Mouse (Mus musculus) limb, embryonic 15.5 days (tissue): ENCODE results near the gene Nt5e. TPM values are rescaled to one million over a fixed set of nuclear protein-coding genes. Genes with fewer than 3 reads are reported as not detected.

Experiments
- ATAC-seq: fragments of 200-750 bp; cut with Nextera tagmentation; 2 replicates; pipeline ENCODE4 v1.8.0; 2017; ENCODE audit warnings: low read depth, moderate TSS enrichment; ENCODE audit not compliant: insufficient number of reproducible peaks, low FRiP score, low TSS enrichment
- H3K27ac ChIP-seq: fragments of 300-500 bp; sonication (generic); 2 replicates; pipeline ENCODE4 v1.5.1; 2015; ENCODE audit warnings: moderate library complexity, mild to moderate bottlenecking, inconsistent platforms
- H3K27me3 ChIP-seq: fragments of 300-500 bp; sonication (generic); 2 replicates; pipeline ENCODE4 v1.6.1; 2015; ENCODE audit warnings: inconsistent platforms
- H3K36me3 ChIP-seq: fragments of 300-500 bp; sonication (generic); 2 replicates; pipeline ENCODE4 v1.6.1; 2015; ENCODE audit warnings: inconsistent platforms
- H3K4me1 ChIP-seq: fragments of 300-500 bp; sonication (generic); 2 replicates; pipeline ENCODE4 v1.6.1; 2015; ENCODE audit warnings: inconsistent platforms
- H3K4me2 ChIP-seq: fragments of 300-500 bp; sonication (generic); 2 replicates; pipeline ENCODE4 v1.6.1; 2015; ENCODE audit warnings: mild to moderate bottlenecking, inconsistent platforms
- H3K4me3 ChIP-seq: fragments of 300-500 bp; sonication (generic); 2 replicates; pipeline ENCODE4 v1.5.1; 2015; ENCODE audit warnings: mild to moderate bottlenecking, inconsistent platforms
- H3K9ac ChIP-seq: fragments of 300-500 bp; sonication (generic); 2 replicates; pipeline ENCODE4 v1.6.1; 2015; ENCODE audit warnings: inconsistent platforms
- H3K9me3 ChIP-seq: fragments of 300-500 bp; sonication (generic); 2 replicates; pipeline ENCODE4 v1.6.1; 2016; ENCODE audit warnings: inconsistent platforms
- WGBS: fragments of 180-500 bp; shearing (Covaris S2); methylation state at CpG from one replicate; pipeline ENCODE4 v1.1.7; 2015; 5-methylcytosine and 5-hydroxymethylcytosine counted together
- polyA plus RNA-seq: library from polyadenylated mRNA; unstranded; fragments of >200 nt; fragmentation: Nextera tagmentation; extraction: Ambion mirVana; gene quantifications from 2 replicates; pipeline ENCODE4 v1.2.1, GENCODE M21; 2015

Nt5e gene
- polyA plus RNA-seq, 1 experiment from 2014 or later, result 40.2 TPM

DNA sequence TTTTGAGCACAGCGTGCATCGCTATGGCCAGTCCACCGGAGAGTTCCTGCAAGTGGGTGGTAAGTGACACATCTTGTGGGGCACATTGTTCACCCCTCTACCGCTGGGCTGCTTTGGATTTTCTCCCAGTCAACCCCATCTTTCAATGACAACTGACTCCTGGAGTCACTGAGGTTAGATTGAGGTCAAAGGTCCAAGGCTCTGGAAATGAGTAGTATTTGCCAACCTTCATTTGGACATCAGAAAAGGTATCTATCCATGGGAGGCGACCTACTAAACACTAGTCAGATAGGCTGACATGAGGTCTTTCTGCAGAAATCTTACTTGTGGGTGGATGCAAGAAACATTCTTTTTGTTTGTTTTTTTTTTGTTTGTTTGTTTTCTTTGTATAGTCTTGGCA, 40.3 kb downstream of the Nt5e start:
- H3K4me3 ChIP-seq, result no peak overlapping the region
- no peak overlapping the region for H3K27ac ChIP-seq
- ATAC-seq, result no peak
- H3K27me3 ChIP-seq, result no peaks in the 10 kb centered on the region
- peaks cover 7% of the 10 kb centered on the region for H3K4me1 ChIP-seq
- H3K9me3 ChIP-seq, result no peaks in the 10 kb centered on the region
- H3K4me2 ChIP-seq, result no peak overlapping the region
- peaks cover 21% of the 10 kb centered on the region for H3K36me3 ChIP-seq
- 84% methylated on average over 5 of the region's 5 CpGs for WGBS
- H3K9ac ChIP-seq, result no peak overlapping the region

DNA sequence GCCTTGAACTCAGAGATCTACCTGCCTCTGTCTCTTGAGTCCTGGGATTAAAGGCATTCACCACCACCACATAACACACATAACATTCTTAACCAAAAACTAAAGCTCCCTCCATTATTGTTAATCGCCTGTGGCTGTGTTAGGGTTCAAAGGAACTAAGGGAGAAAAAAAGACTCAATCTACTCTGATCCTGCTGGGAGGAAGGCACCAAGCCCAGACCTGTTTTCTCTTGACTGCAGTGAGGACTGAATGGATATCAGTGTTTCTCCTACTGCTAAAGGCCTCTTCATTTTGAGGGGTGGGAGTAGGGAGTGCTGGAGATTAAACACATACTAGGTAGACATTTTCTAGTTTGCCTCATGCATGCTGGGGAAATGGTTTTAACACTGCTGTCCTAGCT, 40.8 kb downstream of the Nt5e start:
- WGBS, result 61% methylated on average over 1 of the region's 1 CpGs
- Histone ChIP-seq H3K4me2 (no peak overlapping the region), H3K4me3 (no peak overlapping the region), H3K27me3 (no peaks in the 10 kb centered on the region), H3K9me3 (no peaks in the 10 kb centered on the region), H3K9ac (no peak overlapping the region), H3K4me1 (peaks cover 3% of the 10 kb centered on the region), H3K27ac (no peak overlapping the region), H3K36me3 (peaks cover 21% of the 10 kb centered on the region)
- ATAC-seq, result no peak

DNA sequence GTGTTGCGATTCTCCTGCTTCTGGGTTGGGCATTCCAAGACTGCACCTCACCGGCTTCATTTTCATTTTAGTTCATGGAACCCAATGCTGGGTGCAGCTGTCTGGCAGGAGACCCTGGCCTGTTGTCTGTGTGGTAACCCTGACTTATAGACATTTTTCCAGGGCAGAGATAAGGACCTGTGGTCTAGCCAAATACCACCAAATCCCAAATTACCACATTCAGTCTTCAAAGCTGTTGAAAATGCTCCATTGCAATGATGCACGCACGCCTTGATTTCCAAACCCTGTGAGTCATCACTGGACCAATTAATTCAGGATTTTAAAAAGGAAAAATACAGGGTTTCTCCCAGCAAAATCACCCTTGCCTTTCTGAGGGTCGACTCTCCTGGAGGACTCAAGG, 41.5 kb downstream of the Nt5e start:
- Histone ChIP-seq H3K9me3 (no peaks in the 10 kb centered on the region), H3K4me2 (no peak overlapping the region), H3K27ac (no peak overlapping the region), H3K4me1 (no peaks in the 10 kb centered on the region), H3K27me3 (no peaks in the 10 kb centered on the region), H3K4me3 (no peak overlapping the region), H3K36me3 (peaks cover 24% of the 10 kb centered on the region), H3K9ac (no peak overlapping the region)
- WGBS, result 75% methylated on average over 5 of the region's 5 CpGs
- ATAC-seq, result no peak

DNA sequence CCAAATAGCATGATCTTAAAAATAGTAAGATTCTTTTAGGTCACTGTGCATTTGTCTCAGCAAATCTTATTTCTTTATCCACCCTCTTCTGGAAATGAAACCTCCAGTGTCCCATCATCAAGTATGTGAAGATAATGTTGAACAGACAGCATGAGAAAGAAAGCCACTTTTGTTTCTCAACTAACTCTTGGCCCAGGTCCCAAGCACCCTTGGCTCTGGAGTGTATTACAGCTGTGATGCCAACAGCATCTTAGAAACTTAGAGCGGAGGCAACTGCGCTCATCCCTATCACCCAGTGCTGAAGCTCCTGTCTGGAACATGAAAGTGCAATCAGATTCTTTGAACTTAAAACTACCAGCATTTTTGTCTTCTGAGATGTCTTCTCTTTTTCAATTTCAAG, 42.7 kb downstream of the Nt5e start:
- no peak for ATAC-seq

DNA sequence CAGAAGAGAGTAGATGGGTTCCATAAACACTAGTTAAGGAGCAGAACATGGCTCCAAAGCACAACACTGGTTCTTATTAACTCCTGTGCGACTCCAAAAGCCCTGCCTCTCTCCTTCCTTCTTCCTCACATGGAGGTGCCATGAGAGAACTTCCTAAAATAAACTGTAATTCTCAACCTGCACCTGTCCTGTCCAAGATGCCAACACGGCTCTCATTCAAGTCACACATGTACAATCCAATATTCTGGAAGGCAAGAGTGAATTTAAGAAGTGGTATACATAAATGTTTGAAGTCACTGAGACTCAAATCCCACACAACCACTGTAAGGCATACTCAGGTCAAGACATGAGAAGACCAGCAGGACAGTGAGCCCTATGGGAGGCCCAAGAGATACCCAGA, 44.2 kb downstream of the Nt5e start:
- no peak for ATAC-seq

More for the DNA sequence above, 42.7 kb downstream of the Nt5e start:
- no peak overlapping the region for H3K9ac ChIP-seq
- WGBS, result 86% methylated on average over 2 of the region's 2 CpGs
- no peak overlapping the region for H3K4me3 ChIP-seq
- H3K9me3 ChIP-seq, result no peaks in the 10 kb centered on the region
- no peaks in the 10 kb centered on the region for H3K27me3 ChIP-seq
- no peak overlapping the region for H3K4me2 ChIP-seq
- H3K36me3 ChIP-seq, result peaks cover 17% of the 10 kb centered on the region
- H3K4me1 ChIP-seq, result no peaks in the 10 kb centered on the region
- no peak overlapping the region for H3K27ac ChIP-seq

DNA sequence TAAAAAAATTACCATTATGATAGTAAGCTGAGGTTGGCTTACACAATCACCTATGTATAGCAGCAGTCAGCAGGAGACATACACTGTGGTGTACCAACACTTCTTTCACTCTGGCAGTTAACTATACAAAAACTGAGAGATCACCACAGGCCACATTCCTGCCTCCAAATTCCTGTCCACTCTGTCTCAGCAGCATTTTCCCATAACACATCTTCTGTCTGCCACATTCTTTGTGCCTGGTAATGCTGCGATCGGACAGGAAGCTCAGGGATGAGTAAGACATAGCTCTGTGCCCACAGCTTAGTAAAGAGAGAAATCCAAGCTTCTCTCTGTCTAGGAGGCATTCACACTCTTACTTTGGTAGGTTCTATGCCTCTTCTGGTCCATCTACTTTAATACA, 46.0 kb downstream of the Nt5e start:
- 87% methylated on average over 2 of the region's 2 CpGs for WGBS
- no peak for ATAC-seq

More for the DNA sequence above, 44.2 kb downstream of the Nt5e start:
- H3K9ac ChIP-seq, result no peak overlapping the region
- H3K9me3 ChIP-seq, result no peaks in the 10 kb centered on the region
- H3K4me1 ChIP-seq, result no peaks in the 10 kb centered on the region
- H3K4me2 ChIP-seq, result no peak overlapping the region
- peaks cover 8% of the 10 kb centered on the region for H3K36me3 ChIP-seq
- no peak overlapping the region for H3K4me3 ChIP-seq
- WGBS, result 77% methylated on average over 2 of the region's 2 CpGs
- no peaks in the 10 kb centered on the region for H3K27me3 ChIP-seq
- no peak overlapping the region for H3K27ac ChIP-seq

DNA sequence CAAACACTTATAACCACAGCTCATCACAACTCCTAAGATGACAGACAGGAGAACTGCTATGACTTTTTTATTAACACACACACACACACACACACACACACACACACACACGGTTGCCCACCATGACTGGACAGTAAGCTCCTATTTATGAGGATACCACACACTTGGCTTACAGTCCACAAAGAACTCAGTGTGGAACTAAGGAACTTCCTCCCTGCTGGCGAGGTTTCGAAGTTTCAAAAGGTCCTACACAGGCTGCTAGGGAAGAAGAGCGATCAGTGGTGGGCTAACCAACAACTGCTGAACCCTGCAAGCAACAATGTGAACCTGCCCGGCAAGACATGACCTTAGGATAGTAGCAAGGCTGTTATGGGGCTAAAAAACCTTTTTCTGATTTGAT, 50.5 kb downstream of the Nt5e start:
- peaks cover 24% of the 10 kb centered on the region for H3K36me3 ChIP-seq
- H3K27me3 ChIP-seq, result no peaks in the 10 kb centered on the region
- H3K4me2 ChIP-seq, result no peak overlapping the region
- H3K9me3 ChIP-seq, result no peaks in the 10 kb centered on the region
- no peak overlapping the region for H3K4me3 ChIP-seq
- no peak overlapping the region for H3K27ac ChIP-seq
- ATAC-seq, result no peak
- H3K4me1 ChIP-seq, result no peaks in the 10 kb centered on the region
- WGBS, result 76% methylated on average over 5 of the region's 5 CpGs
- no peak overlapping the region for H3K9ac ChIP-seq

More for the DNA sequence above, 46.0 kb downstream of the Nt5e start:
- Histone ChIP-seq H3K9ac (no peak overlapping the region), H3K4me2 (no peak overlapping the region), H3K27ac (no peak overlapping the region), H3K4me3 (no peak overlapping the region), H3K9me3 (no peaks in the 10 kb centered on the region), H3K4me1 (no peaks in the 10 kb centered on the region), H3K27me3 (no peaks in the 10 kb centered on the region), H3K36me3 (peaks cover 8% of the 10 kb centered on the region)

DNA sequence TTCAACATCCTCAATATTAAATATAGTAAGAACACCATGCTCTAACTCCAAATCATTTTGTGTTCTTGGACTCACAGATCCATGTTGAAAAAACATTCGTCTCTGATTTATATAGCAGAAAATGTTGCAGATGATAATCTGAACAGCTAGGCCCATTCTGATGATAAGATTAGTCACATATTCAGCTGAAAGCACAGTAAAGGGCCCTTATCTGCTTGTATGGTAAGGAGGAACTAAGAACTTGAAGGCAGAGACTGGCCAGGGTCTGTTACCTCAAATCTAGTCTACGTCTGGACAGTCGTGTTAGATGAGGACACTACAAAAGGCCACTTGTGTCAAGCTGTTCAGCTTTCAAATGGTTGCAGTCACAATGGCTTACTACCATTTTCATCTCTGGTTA, 52.1 kb downstream of the Nt5e start:
- Histone ChIP-seq H3K27me3 (no peaks in the 10 kb centered on the region), H3K4me2 (no peak overlapping the region), H3K9me3 (no peaks in the 10 kb centered on the region), H3K36me3 (peaks cover 31% of the 10 kb centered on the region), H3K9ac (no peak overlapping the region), H3K4me1 (no peaks in the 10 kb centered on the region), H3K4me3 (no peak overlapping the region), H3K27ac (no peak overlapping the region)
- WGBS, result 92% methylated on average over 3 of the region's 3 CpGs
- no peak for ATAC-seq

DNA sequence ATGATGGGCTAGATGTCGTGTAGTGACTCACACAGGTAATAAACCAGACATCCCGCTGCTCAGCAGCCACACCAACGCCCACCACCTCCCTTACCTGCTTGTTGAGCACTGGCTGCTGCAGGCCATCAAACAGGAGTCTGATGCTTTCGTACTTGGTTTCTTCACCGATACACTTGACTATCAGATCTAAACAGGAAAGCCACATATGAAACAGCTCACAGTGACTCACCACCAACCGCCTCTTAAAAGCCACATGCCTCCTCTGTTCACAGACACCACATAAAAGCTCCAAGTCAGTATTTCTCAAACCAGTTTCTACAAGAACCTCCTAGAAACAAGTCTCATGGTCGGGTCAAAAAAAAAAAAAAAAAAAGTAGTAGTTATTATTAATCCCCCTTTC, 53.1 kb downstream of the Nt5e start:
- H3K4me2 ChIP-seq, result no peak overlapping the region
- no peaks in the 10 kb centered on the region for H3K4me1 ChIP-seq
- WGBS, result 64% methylated on average over 7 of the region's 7 CpGs
- no peak overlapping the region for H3K4me3 ChIP-seq
- no peak overlapping the region for H3K9ac ChIP-seq
- H3K27ac ChIP-seq, result no peak overlapping the region
- H3K27me3 ChIP-seq, result no peaks in the 10 kb centered on the region
- no peaks in the 10 kb centered on the region for H3K9me3 ChIP-seq
- H3K36me3 ChIP-seq, result peaks cover 36% of the 10 kb centered on the region
- no peak for ATAC-seq

DNA sequence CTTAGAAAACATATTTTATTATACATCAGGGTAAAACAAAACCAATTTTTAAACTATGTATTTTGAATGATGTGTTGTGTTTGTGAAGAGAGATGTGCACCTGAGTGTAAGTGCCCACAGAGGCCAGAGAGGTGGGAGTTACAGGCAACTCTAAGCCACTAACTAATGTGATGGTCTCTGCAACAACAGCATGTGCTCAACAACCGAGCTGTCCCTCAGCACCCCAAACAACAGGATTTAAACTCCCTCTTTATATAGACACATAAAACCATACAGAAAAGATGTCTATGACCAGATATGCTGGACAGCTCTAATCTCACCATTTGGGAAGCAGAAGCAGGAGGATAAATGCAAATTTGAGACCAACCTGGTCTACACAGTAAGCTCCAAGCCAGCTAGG, 53.5 kb downstream of the Nt5e start:
- H3K4me1 ChIP-seq, result no peaks in the 10 kb centered on the region
- H3K4me2 ChIP-seq, result no peak overlapping the region
- peaks cover 36% of the 10 kb centered on the region for H3K36me3 ChIP-seq
- ATAC-seq, result no peak
- no peaks in the 10 kb centered on the region for H3K27me3 ChIP-seq
- H3K27ac ChIP-seq, result no peak overlapping the region
- H3K9me3 ChIP-seq, result no peaks in the 10 kb centered on the region
- H3K9ac ChIP-seq, result no peak overlapping the region
- 77% methylated on average over 1 of the region's 1 CpGs for WGBS
- H3K4me3 ChIP-seq, result no peak overlapping the region

DNA sequence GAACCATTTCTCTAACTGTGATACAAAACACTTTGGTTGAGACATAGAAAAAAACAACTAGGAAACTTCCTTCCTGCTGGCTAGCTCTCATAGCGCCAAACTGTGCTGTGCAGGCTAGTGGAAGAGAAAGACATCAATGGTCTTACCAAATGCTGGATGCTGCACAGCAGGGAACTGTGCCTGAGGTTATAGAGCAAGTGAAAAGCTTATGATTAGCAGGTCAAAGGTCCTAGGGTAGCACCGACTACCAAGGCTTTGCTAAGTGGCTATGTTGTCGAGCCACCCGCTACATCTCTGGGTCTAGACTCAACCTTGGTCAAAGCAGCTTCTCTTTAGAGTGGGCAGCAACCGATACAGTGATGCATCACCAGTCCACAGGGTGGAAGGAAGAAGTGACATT, 61.8 kb downstream of the Nt5e start:
- Histone ChIP-seq H3K9me3 (no peaks in the 10 kb centered on the region), H3K9ac (no peak overlapping the region), H3K36me3 (peaks cover 41% of the 10 kb centered on the region; the same call in 1 of the 2 replicates), H3K4me1 (no peaks in the 10 kb centered on the region), H3K4me2 (no peak overlapping the region), H3K4me3 (no peak overlapping the region), H3K27ac (no peak overlapping the region), H3K27me3 (no peaks in the 10 kb centered on the region)
- 82% methylated on average over 5 of the region's 5 CpGs for WGBS
- no peak for ATAC-seq

DNA sequence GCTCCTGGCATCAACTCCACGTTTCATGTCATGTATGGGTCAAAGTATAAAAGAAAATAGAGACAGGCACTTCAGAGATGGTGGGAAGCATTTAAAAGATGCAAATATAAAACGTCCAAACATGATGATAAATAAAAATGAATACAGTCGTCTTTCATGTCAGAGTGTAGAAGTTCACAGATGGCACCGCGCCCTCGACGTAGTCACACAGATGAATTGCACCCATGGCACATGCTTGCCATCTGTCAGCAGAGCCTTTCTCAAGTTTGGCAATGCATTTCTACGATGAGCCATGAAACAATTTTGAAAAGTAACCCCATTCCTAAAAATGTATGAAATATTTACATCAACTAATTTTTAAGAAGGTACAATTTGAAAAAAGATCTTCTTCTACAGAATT, 67.9 kb downstream of the Nt5e start:
- no peaks in the 10 kb centered on the region for H3K27me3 ChIP-seq
- no peak overlapping the region for H3K27ac ChIP-seq
- 82% methylated on average over 8 of the region's 8 CpGs for WGBS
- no peaks in the 10 kb centered on the region for H3K9me3 ChIP-seq
- no peaks in the 10 kb centered on the region for H3K4me1 ChIP-seq
- H3K4me2 ChIP-seq, result no peak overlapping the region
- peaks cover 43% of the 10 kb centered on the region for H3K36me3 ChIP-seq
- ATAC-seq, result no peak
- H3K9ac ChIP-seq, result no peak overlapping the region
- no peak overlapping the region for H3K4me3 ChIP-seq

DNA sequence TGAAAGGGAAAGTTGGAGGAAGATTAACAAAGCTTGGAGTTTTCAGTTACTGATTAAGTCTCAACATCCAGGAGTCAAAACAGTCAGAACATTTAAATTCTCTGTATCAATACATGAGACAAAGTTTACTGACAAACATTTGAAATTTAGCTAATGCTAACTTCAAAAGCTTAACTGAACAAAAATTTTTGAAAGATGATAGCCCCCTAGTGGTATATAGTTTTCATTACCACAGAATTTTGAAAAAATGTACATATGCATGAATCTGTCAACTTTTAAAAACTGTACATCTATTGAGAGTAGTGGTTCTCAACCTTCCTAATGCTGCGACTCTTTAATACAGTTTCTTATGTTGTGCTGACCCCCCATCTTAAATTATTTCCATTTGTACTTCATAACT, 71.5 kb downstream of the Nt5e start:
- H3K9ac ChIP-seq, result no peak overlapping the region
- H3K4me2 ChIP-seq, result no peak overlapping the region
- no peak for ATAC-seq
- no peaks in the 10 kb centered on the region for H3K9me3 ChIP-seq
- peaks cover 43% of the 10 kb centered on the region for H3K36me3 ChIP-seq
- no peaks in the 10 kb centered on the region for H3K4me1 ChIP-seq
- H3K27me3 ChIP-seq, result no peaks in the 10 kb centered on the region
- no peak overlapping the region for H3K4me3 ChIP-seq
- no peak overlapping the region for H3K27ac ChIP-seq
- WGBS, result 78% methylated on average over 1 of the region's 1 CpGs
